Mouse (Mus musculus): ENCODE measurements around the gene Dusp19. TPM values are rescaled to one million over a fixed set of nuclear protein-coding genes. Genes with fewer than 3 reads are reported as not detected.

The Dusp19 gene
- 3.6 and 4.1 TPM in 2 replicates for polyA plus RNA-seq (2012; rRNA removed)

GRCm38 (mm10) chr2:80616854-80617737 is at the start of gene Dusp19, which contains the start of gene Nup35:
Dusp19 (plus strand) TSS chr2:80617045.
Nup35 (plus strand) TSS chr2:80617236.

GRCm38 (mm10) chr2:80581043-80581711 is 35.7 kb upstream of the Dusp19 start, which contains the start of gene Nckap1:
Nckap1 (minus strand) TSS chr2:80581380.

Other genes with a start within 250 kb of the Dusp19 start
- 0.38 and 0.40 TPM in 2 replicates for gene Frzb, start 169.4 kb upstream of the Dusp19 start, polyA plus RNA-seq (2012; rRNA removed)
- gene Nckap1, start 35.7 kb upstream of the Dusp19 start, polyA plus RNA-seq (2012; rRNA removed) = 10.9 and 12.6 TPM in 2 replicates
- gene Nup35, start 191 bp downstream of the Dusp19 start, polyA plus RNA-seq (2012; rRNA removed) = 22.6 and 26.5 TPM in 2 replicates

Measured in liver, embryonic 14 days (tissue).